Mouse (Mus musculus): Measurements from ENCODE around the gene Ppfibp1.

Ppfibp1 gene

DNA sequence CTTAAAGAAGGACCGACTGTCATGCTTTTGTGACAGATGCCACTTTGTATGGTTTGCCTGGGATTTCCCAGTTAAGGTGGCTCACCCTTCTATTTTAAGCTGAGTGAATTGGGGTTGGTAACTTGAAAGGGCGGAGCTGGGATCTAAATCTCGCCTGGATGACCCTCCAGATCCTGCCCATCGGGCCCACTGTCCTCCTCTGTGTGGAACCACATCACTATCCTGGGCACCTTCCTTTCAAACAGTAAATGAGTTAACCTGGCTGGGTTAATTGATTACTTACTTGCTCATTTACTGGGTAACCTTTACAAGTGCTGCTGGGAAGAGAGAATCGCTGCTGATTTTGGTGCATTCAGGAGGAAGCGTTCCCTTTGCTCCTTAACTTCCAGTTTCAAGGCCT lies 30.1 kb downstream of the Ppfibp1 start:
- DNase-seq: no peak

DNA sequence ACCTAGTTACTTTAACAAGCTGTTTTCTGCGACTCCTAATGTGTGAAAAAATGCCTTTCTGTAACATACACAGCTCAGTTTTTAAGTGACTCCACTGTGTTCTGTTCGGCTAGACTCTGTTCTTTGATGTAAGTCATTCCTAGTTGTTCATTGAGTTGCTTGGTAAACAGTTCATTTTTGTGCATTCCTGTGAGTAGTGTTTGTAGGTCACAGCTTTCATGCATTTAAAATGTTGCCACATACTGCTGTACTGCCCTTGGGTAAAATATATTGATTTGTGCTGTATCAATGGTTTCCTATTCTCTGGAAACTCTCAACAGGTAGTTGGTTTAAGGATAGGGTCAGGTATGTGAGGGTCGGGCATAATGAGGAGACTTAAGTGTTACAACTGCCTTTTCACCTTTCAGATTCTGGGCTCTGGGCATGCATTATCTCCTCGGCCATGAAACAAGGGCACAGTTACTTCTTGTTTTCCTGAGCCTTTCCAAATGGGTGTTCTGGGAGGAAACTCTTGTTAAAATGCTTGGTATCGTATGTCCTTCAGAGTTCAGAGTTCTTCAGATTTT lies 38.2 kb downstream of the Ppfibp1 start:
- no peak for DNase-seq

- no peak for DNase-seq
Measured at GRCm38 (mm10) chr6:146928108-146928507, 39.8 kb downstream of the Ppfibp1 start.

DNA sequence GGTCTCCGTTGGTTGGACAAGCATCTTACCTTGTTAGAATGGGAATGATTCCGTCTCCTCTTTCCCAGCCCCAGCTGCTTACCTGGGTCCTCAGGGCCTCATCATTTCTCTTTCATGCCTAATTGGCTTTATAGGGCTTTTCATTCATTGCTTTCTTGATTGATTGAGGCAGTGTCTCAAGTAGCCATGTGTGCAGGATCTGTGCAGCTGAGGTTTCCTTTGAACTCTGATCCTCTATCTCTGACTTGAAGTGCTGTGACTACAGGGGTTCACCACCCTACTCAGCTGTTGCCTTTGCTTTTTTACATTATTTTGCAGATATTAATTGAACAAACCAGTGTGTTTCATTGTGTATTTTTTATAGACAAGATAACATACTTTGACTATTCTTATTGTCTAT lies 40.7 kb downstream of the Ppfibp1 start:
- no peak for DNase-seq

DNA sequence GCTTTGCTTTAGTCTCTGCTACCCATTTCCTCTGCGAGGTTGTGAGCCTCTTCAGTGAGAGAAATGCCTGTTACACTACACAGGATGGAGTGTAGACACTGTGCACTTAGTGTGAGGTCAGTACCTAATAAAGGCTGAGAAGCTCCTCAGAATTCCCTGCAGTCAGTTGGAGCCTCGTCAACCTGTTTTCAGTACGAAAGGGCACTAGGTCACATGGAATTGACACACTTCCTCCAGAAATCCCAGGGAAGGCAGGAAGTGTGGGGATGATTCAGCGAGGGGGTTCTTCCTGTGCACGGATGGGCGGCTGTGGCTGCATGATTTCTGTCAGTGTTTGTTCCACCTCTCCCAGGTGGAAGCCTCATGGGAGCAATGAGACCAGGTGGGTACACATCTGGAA lies 44.8 kb downstream of the Ppfibp1 start:
- no peak for DNase-seq

DNA sequence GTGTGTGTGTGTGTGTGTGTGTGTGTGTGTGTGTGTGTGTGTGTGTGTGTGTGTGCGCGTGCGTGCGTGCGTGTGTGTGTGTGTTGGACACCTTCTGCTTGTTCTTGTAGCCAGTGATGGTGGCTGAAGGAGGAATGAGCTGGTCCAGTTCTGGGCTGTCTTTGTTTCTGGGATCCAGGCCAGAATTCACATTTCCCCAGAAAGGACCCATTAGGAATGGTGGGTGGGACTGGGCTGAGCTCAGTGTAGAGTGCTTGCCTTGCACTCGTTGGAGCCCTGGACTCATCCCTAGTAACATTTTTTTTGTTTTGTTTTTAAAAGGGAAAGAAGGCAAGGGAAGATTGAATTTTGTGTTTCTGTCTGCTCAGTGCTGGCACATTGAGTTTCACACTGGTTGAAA lies 47.7 kb downstream of the Ppfibp1 start:
- DNase-seq: no peak

DNA sequence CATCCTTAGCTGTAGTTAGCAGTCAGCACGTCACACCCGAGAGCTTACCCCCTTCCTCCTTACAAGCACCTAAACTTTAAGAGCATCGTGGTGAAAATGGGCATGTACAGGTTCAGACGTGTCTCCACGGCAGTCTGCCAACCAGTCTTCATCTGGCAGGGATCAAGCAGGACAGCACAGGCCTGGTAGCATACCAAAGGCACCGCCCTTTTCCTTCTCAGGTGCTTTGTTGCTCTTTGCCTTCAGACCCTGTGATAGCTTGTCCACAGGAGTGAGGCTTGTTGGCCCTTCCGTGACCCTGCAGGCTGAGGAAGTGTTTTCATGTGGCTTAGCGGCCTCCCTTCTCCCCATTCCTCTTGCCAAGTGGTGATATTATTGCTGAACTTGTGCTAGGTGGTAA lies 50.7 kb downstream of the Ppfibp1 start:
- no peak for DNase-seq

DNA sequence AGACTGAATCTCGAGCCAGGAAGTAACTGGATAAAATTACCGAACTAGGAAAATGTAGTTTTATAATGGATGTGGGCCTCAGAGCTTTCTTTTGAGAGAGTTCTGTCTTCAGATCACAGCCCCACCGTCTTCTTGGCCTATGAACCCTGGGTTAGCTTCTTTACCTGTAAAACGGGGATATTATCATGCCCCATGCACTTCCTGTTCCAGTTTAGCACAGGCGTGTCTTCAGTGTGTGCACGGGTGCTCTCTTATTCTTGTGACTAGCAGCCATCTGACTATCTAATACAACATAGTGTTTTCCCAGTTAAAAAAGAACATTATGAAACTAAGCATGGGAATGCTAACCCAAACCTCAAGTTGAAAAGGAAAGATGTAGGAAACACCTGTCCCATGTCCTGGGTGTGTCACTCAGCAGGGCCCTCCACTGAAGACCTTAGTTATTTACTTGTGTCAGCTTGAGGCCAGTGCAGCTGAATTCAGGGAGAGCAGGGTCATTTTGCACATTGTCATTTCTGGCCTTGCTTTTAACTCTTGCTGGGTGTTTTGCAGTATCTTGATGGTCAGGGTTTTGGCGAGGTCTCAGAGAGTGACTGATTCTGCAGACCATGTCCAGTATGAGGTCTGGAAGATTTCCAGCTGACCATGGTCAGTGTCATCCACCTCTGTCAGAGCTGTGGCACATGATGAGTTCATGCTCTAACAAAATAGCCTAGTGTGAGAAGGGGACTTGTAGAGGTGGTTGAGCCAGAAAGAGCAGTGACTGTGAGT lies 53.4 kb downstream of the Ppfibp1 start:
- no peak for DNase-seq

DNA sequence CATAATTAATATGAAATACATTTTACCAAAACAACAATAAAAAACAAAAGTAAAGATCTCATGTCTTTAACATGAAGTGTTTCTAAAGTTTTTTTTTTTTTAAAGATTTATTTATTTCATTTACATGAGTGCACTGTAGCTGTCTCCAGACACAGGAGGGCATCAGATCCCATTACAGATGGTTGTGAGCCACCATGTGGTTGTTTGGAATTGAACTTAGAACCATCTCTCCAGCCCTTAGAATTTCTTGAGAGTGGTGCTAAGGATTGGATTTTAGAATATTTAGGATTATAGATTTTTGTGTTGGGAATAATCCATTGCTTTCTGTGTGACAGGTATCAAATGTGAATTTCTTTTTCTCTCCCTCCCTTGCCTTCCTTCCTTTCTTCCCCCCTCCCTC lies 55.7 kb downstream of the Ppfibp1 start:
- no peak for DNase-seq

DNA sequence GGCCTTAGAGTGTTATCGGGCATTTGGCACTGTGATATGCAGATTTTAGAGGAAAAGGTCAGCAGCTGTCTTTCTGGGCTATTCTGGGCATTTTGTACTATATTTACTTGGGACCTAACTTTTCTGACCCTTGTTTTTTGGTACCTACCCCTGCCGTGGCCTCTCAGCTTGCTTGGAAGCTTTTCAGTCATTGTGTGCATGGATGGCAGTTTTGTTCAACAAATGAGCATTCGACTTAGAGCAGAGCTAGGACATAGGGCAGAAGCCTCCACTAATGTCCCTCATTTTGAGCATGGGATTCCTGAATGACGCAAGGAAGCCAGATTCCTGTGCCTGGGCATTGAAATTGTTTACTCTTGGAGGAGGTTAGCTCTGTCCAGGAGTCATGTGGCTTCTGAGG lies 56.5 kb downstream of the Ppfibp1 start:
- DNase-seq: no peak

DNA sequence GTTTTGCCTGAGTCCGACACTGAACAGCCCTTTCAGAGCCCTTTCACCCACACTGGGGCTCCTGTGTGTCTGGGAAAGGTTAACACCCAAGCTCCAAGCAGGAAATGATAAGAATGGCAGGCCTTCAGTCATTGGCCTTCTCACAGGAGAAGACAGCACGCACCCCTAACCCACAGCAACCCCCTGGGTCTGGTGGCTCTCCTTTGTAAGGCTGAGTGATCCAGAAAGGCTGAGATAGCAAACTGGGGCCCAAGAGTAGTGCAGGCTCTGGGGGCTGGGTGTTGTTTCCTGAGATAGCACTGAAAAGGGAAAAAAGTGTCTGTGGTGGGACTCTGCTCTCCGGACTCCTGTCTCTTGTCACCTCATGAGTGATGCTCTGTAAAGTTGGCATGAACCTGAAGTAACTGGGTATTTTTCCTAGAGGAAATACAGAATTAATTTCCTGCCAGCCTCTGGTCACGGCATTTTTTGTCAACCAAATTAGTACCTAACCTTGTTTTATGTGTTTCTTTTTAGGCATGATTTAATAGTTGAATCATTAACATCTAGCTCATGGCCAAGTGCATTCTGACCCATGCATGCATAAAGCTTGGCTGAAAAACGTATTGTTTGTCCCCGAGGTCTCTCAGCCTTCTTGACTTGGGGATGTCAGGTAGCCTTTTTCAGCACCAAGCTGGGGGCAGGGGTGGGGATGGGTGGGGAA lies 58.2 kb downstream of the Ppfibp1 start:
- DNase-seq: no peak

DNA sequence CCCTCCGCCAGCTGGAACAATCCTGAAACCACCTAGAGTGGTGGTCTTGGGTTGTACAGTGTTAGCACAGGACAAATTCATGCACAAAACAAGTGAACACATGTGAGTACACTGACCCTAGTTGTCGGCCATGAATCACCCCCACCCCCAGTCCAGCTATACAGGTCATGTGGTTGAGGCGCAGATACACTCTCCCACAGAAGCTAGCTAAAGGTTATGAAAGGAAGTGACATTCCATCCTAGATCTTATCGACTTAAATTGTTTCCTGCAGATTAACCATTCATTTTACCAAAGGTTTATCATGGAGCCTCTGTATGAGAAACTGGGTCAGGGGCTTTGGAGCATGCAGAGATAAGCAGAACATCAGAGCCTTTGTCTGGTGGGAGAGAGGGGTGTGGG lies 58.9 kb downstream of the Ppfibp1 start:
- no peak for DNase-seq

- no peak for DNase-seq
Measured at GRCm38 (mm10) chr6:146949682-146950453, 61.6 kb downstream of the Ppfibp1 start.

GRCm38 (mm10) chr6:146950454-146950832 lies 62.2 kb downstream of the Ppfibp1 start:
- DNase-seq: no peak

DNA sequence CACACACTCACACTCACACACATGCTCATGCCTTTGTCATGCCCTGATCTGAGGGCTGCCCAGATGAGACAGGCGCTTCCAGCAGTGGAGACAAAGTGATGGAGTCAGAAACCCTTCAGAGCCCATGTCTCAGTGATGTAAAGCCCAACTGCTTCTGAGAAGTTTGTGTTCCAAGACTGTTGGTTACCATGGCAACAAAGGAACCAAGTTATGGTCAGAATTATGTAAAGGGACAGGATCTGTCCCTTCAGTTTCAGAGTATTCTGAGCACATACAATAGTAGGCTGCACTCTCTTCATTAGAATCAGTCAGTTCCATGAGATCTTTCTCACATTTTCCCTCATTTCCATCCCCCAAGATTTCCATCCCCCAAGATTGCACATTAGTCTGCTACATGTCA lies 66.0 kb downstream of the Ppfibp1 start, which contains the start of gene 1700034J05Rik:
Gene 1700034J05Rik, minus strand, starts transcription at position 165 of the 400 bp plus-strand sequence.
- DNase-seq: no peak

DNA sequence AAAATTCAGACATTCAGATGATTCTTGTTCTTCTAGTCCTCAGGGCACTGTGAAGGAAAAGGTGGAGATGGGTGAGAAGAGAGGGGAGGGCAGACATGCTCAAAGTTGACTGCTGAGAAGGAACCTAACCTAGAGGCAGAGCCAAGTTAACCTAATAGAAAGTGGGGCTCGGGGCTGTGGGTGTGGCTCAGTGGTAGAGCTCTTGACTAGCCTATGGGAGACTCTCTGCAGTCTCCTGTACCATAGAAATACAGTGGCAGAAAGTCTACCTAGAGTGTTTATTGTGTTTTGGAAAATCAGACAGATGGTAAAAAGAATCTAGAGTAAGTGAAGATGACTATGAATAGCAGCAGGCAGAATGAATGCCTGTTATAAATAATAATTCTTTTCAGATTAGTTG lies 67.2 kb downstream of the Ppfibp1 start:
- DNase-seq: no peak

GRCm38 (mm10) chr6:146955896-146956295 lies 67.6 kb downstream of the Ppfibp1 start:
- DNase-seq: no peak

- DNase-seq: no peak
Measured at GRCm38 (mm10) chr6:146956961-146957360, 68.7 kb downstream of the Ppfibp1 start.

DNA sequence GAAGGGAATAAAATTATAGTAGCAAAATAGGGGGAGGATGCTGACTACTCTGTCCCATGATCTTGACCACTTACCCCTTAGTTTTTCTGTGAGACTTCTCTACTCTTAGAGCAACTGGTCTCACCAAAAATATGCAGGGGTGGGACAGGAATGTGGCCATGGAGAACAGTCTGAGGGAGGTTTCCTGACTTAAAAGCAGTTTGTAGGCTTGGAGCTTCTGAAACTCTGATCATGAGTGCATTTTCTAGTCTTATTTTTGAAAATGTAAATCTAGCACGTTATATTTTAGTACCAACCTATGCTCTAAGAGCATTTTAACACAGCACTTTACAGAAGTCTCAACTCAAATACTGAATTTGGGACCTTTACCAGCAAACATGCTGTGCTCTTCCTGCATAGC lies 70.4 kb downstream of the Ppfibp1 start:
- DNase-seq: no peak

- DNase-seq: no peak
Measured at GRCm38 (mm10) chr6:146959908-146960680, 71.8 kb downstream of the Ppfibp1 start.

DNA sequence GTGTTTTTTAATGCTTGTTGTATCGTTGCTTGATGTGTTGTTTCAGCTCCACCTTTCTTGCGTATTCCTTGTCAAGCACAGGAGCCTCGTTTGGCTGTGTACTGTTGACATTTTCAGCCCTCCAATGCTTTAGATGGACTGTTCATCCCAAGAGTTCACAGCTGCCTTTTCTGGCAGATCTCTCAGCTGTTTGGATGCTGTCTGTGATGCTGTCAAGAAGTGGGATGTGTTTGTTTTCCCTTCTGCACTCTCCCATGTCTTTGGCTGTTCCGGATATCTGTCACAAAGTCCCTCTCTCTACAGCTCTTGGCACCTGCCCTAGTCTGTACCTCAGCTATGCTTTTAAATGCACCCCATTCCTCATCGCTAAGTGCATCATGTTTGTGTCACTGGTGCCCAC lies 72.7 kb downstream of the Ppfibp1 start:
- DNase-seq: no peak

DNA sequence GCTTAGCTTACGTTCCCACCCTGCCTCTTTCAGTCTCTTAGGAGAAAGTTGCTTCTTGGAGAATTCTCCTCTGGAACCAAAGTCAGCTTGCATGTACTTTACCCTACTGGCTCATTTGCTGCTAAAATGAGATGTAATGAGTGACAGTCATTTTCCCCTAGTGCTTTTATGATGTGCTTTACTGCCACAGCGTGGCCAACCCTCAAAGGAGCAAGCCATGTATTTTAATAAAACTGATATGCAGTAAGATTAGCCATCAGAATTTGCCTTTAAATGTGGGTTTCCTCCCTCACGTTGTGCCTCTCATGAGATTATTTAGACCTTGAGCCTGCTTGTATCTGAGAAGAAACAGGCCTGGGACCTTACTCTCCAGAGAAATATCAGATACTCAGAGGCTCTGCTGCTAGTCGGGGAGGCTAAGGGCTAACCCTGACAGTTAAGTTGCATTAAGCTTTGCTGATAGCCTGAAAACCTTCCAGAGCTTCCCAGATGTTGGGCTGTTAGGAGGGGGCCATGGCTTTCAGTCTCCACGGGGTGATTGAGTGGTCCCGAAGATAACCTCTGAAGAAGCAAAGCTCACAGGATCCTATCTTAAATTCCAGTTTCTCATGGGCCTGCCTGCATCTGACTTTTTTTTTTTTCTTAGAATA lies 73.7 kb downstream of the Ppfibp1 start:
- DNase-seq: no peak
